Mouse (Mus musculus): ENCODE data around the gene Stx1b. TPM values are rescaled to one million over a fixed set of nuclear protein-coding genes. Genes with fewer than 3 reads are reported as not detected.
"Not testable (repeated sequence)": the region's sequence is repeated elsewhere in the genome, so short reads cannot be mapped to it uniquely, and the experiment has no call there.

Stx1b gene
- polyA plus RNA-seq, 1 experiment from 2014 or later, result 8.1 TPM

DNA sequence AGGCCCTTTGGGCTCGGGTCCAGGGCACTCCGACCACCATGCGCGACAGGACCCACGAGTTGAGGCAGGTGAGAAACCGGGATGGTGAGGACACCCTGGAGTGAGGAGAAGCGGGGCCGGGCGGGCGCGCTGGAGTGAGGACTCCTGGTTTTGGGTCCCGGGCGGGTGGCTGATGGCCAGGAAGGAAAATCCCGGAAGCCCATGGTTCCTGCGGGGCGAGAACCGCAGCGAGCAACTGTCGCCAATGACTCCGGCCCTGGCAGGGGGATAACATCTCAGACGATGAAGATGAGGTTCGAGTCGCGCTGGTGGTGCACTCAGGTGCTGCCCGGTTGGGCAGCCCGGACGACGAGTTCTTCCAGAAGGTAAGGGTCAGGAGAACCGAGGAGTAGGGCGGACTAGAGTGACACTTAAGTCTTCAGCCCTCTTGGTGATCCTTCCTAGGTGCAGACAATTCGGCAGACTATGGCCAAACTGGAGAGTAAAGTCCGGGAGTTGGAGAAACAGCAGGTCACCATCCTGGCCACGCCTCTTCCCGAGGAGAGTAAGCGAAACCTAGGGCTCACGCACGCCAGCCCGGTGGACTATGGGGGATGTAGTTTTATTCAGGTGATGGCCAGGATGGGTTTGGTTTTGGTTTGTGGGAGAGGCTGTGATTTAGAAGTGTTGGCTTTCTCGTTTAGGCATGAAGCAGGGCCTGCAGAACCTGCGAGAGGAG is 17.8 kb upstream of the Stx1b start:
- Histone ChIP-seq H3K4me2 (ENCODE audit: low read depth) (peak overlapping the region; percentile 98), H3K4me3 (ENCODE audit: low read depth, low read length) (peak overlapping the region; percentile 58), H3K27me3 (ENCODE audit: control insufficient read depth, insufficient read depth, low read length) (no peaks in the 10 kb centered on the region), H3K9ac (ENCODE audit: low read length) (peak overlapping the region; percentile 45), H3K4me1 (ENCODE audit: control insufficient read depth, insufficient read depth, low read length) (peaks cover 3% of the 10 kb centered on the region; the same call in 1 of the 2 replicates), H3K36me3 (ENCODE audit: control insufficient read depth, insufficient read depth, low read length) (no peaks in the 10 kb centered on the region), H3K27ac (ENCODE audit: low read depth, low read length) (peak overlapping the region; percentile 28), H3K9me3 (ENCODE audit: control insufficient read depth, low read length) (no peaks in the 10 kb centered on the region)
- under 1% methylated on average over 40 of the region's 40 CpGs for WGBS
- peak; percentile 73 for DNase-seq (ENCODE audit: low spot score)
- peak; percentile 65 for ATAC-seq (ENCODE audit: insufficient read depth, low FRiP score, low TSS enrichment)

DNA sequence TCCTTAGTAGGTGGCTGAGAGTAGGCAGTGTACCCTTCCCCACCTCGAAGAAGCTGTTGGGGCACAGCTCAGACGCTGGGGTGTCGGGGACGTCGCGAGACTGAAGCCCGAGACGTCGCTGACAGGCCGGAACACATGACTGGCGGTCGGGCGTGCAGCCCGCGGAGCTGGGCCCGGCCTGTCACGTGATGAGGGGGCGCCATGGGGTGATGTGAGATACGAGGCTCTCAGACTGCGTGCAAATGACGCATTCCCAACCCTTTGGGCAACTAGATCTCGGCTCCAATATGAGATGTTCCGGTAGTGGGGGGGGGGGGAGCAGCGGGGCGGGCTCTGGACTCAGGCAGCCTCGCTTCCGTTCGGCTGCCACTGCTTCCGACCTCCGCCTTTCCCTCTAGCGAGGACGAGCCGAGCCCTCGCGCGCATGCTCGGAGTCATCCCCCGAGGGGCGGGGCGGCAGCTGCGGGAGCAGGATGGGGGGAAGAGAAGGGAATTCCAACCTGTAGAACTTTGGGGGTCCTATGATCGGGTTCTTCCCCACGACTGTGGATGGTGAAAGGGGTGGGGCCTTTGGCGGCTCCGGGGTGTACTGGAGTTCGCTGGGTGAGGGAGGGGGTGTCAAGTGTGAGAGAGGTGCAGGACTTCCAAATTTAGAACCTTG is 17.1 kb upstream of the Stx1b start:
- Histone ChIP-seq H3K27ac (ENCODE audit: low read depth, low read length) (peak overlapping the region; percentile 28), H3K36me3 (ENCODE audit: control insufficient read depth, insufficient read depth, low read length) (no peaks in the 10 kb centered on the region), H3K9ac (ENCODE audit: low read length) (peak overlapping the region; percentile 49), H3K9me3 (ENCODE audit: control insufficient read depth, low read length) (no peaks in the 10 kb centered on the region), H3K4me3 (ENCODE audit: low read depth, low read length) (peak overlapping the region; percentile 58), H3K27me3 (ENCODE audit: control insufficient read depth, insufficient read depth, low read length) (no peaks in the 10 kb centered on the region), H3K4me1 (ENCODE audit: control insufficient read depth, insufficient read depth, low read length) (peaks cover 3% of the 10 kb centered on the region; the same call in 1 of the 2 replicates), H3K4me2 (ENCODE audit: low read depth) (peak overlapping the region; percentile 98)
- peak; percentile 94 for DNase-seq (ENCODE audit: low spot score)
- under 1% methylated on average over 45 of the region's 46 CpGs for WGBS
- peak; percentile 84 for ATAC-seq (ENCODE audit: insufficient read depth, low FRiP score, low TSS enrichment)

DNA sequence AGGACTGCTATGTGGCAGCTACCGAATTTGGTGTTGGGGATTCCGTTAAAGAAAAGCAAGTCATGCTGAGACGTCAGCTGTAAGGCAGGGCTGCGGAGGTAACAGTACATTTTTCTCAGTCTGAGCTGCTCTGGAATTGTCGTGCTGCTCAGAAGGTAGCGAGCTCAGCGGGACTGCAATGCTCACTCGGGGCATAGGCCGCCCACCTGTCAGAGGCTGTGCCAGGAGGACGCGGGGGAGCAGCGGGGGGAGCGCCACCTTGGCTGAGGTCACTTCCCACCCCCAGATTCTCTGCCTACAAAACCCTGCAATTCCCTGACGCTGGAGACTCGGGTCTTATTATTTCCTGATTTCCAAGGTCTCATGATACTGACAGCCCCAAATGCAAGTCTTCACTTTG is 16.5 kb upstream of the Stx1b start:
- ATAC-seq (ENCODE audit: insufficient read depth, low FRiP score, low TSS enrichment) (peak; percentile 21; the same call in 1 of the 2 replicates), DNase-seq (ENCODE audit: low spot score) (no peak)
- Histone ChIP-seq H3K4me1 (ENCODE audit: control insufficient read depth, insufficient read depth, low read length) (peaks cover 3% of the 10 kb centered on the region; the same call in 1 of the 2 replicates), H3K36me3 (ENCODE audit: control insufficient read depth, insufficient read depth, low read length) (no peaks in the 10 kb centered on the region), H3K4me3 (ENCODE audit: low read depth, low read length) (peak overlapping the region; percentile 58), H3K27ac (ENCODE audit: low read depth, low read length) (peak overlapping the region; percentile 28; the same call in 1 of the 2 replicates), H3K9me3 (ENCODE audit: control insufficient read depth, low read length) (no peaks in the 10 kb centered on the region), H3K4me2 (ENCODE audit: low read depth) (peak overlapping the region; percentile 98), H3K9ac (ENCODE audit: low read length) (peak overlapping the region; percentile 49), H3K27me3 (ENCODE audit: control insufficient read depth, insufficient read depth, low read length) (no peaks in the 10 kb centered on the region)
- WGBS, result 10% methylated on average over 15 of the region's 15 CpGs

DNA sequence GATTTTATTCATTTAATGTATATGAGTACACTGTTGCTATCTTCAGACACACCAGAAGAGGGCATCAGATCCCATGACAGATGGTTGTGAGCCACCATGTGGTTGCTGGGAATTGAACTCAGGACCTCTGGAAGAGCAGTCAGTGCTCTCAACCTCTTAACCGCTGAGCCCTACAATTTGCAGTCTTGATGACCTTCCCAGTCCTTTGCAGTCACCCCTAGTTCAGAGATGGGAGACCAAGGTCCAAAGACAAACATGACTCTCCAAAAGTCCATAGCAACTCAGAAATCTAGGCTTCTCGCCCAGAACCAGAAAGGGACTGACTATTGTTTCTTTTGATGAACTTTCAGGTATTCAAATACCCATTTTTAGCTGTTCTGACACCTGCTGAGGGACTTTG is 15.7 kb upstream of the Stx1b start:
- not testable (repeated sequence) for H3K4me2 ChIP-seq (ENCODE audit: low read depth); H3K9me3 ChIP-seq (ENCODE audit: control insufficient read depth, low read length); H3K4me1 ChIP-seq (ENCODE audit: control insufficient read depth, insufficient read depth, low read length); H3K4me3 ChIP-seq (ENCODE audit: low read depth, low read length); ATAC-seq (ENCODE audit: insufficient read depth, low FRiP score, low TSS enrichment); H3K9ac ChIP-seq (ENCODE audit: low read length); DNase-seq (ENCODE audit: low spot score); H3K36me3 ChIP-seq (ENCODE audit: control insufficient read depth, insufficient read depth, low read length); H3K27me3 ChIP-seq (ENCODE audit: control insufficient read depth, insufficient read depth, low read length); H3K27ac ChIP-seq (ENCODE audit: low read depth, low read length)
- 74% methylated on average over 2 of the region's 2 CpGs for WGBS

DNA sequence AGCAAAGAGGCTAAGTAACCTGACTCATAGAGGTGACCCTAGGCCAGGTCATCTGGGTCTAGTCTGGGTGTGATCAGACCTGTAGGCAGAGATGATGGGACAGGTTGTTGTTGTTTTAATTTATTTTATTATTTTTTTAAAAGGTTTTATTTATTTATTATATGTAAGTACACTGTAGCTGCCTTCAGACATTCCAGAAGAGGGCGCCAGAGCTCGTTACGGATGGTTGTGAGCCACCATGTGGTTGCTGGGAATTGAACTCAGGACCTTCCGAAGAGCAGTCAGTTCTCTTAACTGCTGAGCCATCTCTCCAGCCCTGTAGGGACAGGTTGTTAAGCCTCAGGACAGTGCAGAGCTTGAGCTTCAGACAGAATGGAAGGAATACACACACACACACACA is 13.5 kb upstream of the Stx1b start:
- H3K27ac ChIP-seq (ENCODE audit: low read depth, low read length); H3K4me2 ChIP-seq (ENCODE audit: low read depth); H3K36me3 ChIP-seq (ENCODE audit: control insufficient read depth, insufficient read depth, low read length); DNase-seq (ENCODE audit: low spot score); ATAC-seq (ENCODE audit: insufficient read depth, low FRiP score, low TSS enrichment); H3K27me3 ChIP-seq (ENCODE audit: control insufficient read depth, insufficient read depth, low read length); H3K9ac ChIP-seq (ENCODE audit: low read length); H3K9me3 ChIP-seq (ENCODE audit: control insufficient read depth, low read length); H3K4me1 ChIP-seq (ENCODE audit: control insufficient read depth, insufficient read depth, low read length); H3K4me3 ChIP-seq (ENCODE audit: low read depth, low read length): not testable (repeated sequence)
- WGBS, result 79% methylated on average over 4 of the region's 4 CpGs

DNA sequence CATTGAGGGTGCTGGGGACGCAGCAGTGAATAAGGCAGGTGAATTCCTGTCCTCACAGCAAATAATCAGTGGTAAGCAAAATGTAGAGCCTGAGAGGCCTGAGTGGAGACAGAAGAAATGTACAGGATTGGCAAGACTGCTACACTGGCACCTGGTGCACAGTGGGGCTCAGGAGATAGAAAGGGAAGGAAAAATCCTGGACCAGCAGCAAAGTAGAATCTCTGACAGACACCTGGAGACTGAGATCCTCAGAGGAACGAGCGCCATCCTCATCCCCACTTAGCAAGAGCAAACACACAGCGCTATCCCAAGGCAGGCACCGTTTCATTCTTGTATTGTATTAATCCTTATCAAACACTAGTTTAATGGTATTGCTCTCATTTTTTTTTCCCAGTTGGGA is 13.1 kb upstream of the Stx1b start:
- Histone ChIP-seq H3K9me3 (ENCODE audit: control insufficient read depth, low read length) (no peaks in the 10 kb centered on the region), H3K4me2 (ENCODE audit: low read depth) (no peak overlapping the region), H3K4me3 (ENCODE audit: low read depth, low read length) (no peak overlapping the region), H3K36me3 (ENCODE audit: control insufficient read depth, insufficient read depth, low read length) (no peaks in the 10 kb centered on the region), H3K27ac (ENCODE audit: low read depth, low read length) (no peak overlapping the region), H3K9ac (ENCODE audit: low read length) (no peak overlapping the region), H3K4me1 (ENCODE audit: control insufficient read depth, insufficient read depth, low read length) (peaks cover 3% of the 10 kb centered on the region; the same call in 1 of the 2 replicates), H3K27me3 (ENCODE audit: control insufficient read depth, insufficient read depth, low read length) (no peaks in the 10 kb centered on the region)
- 96% methylated on average over 5 of the region's 5 CpGs for WGBS
- ATAC-seq (ENCODE audit: insufficient read depth, low FRiP score, low TSS enrichment) (no peak), DNase-seq (ENCODE audit: low spot score) (no peak)

DNA sequence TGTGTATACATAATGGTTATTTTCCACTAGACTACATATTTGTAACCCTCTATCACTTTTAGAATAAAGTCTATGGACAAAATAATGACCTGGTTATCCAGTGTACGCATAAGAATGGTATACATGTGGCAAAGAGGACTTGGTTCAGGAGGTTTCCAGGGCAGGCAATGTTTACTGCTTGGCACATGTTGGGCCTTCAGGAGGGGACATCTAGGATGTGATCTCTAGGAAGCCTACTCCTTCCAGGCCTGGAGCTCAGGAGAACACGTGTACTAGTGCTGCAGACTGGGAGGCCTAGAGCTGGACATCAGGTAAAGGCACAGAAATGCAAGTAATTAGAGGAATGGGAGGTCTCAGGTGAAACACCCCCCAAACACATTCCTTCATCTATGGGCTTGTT is 11.2 kb upstream of the Stx1b start:
- no peak overlapping the region for H3K27ac ChIP-seq (ENCODE audit: low read depth, low read length)
- 71% methylated on average over 2 of the region's 2 CpGs for WGBS
- no peak overlapping the region for H3K4me2 ChIP-seq (ENCODE audit: low read depth)
- H3K4me3 ChIP-seq (ENCODE audit: low read depth, low read length), result no peak overlapping the region
- H3K4me1 ChIP-seq (ENCODE audit: control insufficient read depth, insufficient read depth, low read length), result no peaks in the 10 kb centered on the region
- H3K9ac ChIP-seq (ENCODE audit: low read length), result no peak overlapping the region
- DNase-seq (ENCODE audit: low spot score) (no peak), ATAC-seq (ENCODE audit: insufficient read depth, low FRiP score, low TSS enrichment) (no peak)
- no peaks in the 10 kb centered on the region for H3K36me3 ChIP-seq (ENCODE audit: control insufficient read depth, insufficient read depth, low read length)
- H3K27me3 ChIP-seq (ENCODE audit: control insufficient read depth, insufficient read depth, low read length), result no peaks in the 10 kb centered on the region
- no peaks in the 10 kb centered on the region for H3K9me3 ChIP-seq (ENCODE audit: control insufficient read depth, low read length)

DNA sequence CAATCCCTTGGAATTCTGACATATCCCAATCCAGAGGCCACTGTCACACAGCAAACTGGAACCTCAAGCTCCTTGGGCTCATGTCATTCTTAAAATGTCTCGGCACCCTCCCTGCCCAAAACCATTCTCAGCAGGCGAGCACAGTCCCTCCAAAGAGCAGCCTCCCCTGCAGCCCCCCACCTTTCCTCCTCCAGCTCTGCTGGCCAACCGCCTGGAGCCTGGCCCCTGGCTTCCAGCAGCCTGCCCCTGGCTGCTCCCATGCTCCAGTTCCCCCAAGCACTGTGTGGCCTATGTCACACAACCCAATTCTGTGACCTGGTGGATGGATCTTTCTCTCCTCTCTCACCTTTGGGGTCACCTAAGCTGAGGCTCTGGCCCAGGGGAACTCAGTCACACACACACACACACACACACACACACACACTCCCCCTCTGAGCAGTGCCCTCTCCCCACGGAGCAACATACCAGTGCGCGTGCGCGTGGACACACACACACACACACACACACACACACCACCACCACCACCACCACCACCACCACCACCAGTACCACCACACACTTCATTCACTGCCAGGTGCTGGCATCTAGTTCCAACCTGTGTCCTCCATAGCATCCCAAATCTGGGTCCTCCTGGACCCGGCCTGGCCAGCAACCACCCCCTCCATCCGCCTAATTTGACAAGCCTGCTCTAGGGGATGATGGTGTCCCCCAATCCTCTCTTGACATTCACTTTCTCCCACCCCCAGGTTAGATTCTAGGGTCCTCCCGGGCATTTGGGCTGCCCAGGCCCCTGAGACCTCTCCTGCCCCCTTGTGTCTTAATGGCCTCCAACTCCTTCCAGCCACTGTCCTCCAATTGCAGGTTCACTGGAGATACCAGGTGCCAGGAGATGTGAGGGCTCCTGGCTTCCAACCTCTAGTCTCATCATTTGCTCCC is 845 bp downstream of the Stx1b start:
- Histone ChIP-seq H3K36me3 (ENCODE audit: control insufficient read depth, insufficient read depth, low read length) (no peaks in the 10 kb centered on the region), H3K4me1 (ENCODE audit: control insufficient read depth, insufficient read depth, low read length) (peaks cover 3% of the 10 kb centered on the region; the same call in 1 of the 2 replicates), H3K4me3 (ENCODE audit: low read depth, low read length) (peak overlapping the region; percentile 67), H3K27ac (ENCODE audit: low read depth, low read length) (no peak overlapping the region), H3K9ac (ENCODE audit: low read length) (peak overlapping the region; percentile 79), H3K4me2 (ENCODE audit: low read depth) (peak overlapping the region; percentile 75), H3K27me3 (ENCODE audit: control insufficient read depth, insufficient read depth, low read length) (no peaks in the 10 kb centered on the region), H3K9me3 (ENCODE audit: control insufficient read depth, low read length) (no peaks in the 10 kb centered on the region)
- WGBS, result 72% methylated on average over 11 of the region's 11 CpGs
- peak; percentile 15; the same call in 1 of the 2 replicates for ATAC-seq (ENCODE audit: insufficient read depth, low FRiP score, low TSS enrichment)
- no peak for DNase-seq (ENCODE audit: low spot score)

Data from neural tube, embryonic 11.5 days (tissue).